Mouse (Mus musculus) gonadal fat pad, adult 2 months (tissue): ENCODE results near the gene Rab11fip3. TPM values are rescaled to one million over a fixed set of nuclear protein-coding genes. Genes with fewer than 3 reads are reported as not detected.

Source experiments
- DNase-seq: peaks from one replicate; pipeline ENCODE4 v3.0.0-alpha.2; 2012; ENCODE audit warnings: low read depth
- polyA plus RNA-seq: library from polyadenylated mRNA; depleted of rRNA; stranded (reverse); fragments of >200 nt; gene quantifications from 2 replicates; pipeline ENCODE4 v1.2.3, GENCODE M21; 2012

Gene Rab11fip3
- polyA plus RNA-seq, 1 experiment = 29.9 TPM

- no peak for DNase-seq
Observed at GRCm38 (mm10) chr17:25992274-25992673, 77.1 kb downstream of the Rab11fip3 start.

GRCm38 (mm10) chr17:25990331-25990730, 79.0 kb downstream of the Rab11fip3 start:
- no peak for DNase-seq

- peak; percentile 66 for DNase-seq
Observed at GRCm38 (mm10) chr17:25985306-25986294, 83.8 kb downstream of the Rab11fip3 start, which contains the start of gene Capn15. Capn15 (minus strand) TSS chr17:25985796.

GRCm38 (mm10) chr17:25984556-25985305, 84.6 kb downstream of the Rab11fip3 start:
- no peak for DNase-seq

GRCm38 (mm10) chr17:25984066-25984465, 85.3 kb downstream of the Rab11fip3 start:
- DNase-seq = no peak

GRCm38 (mm10) chr17:25982913-25983312, 86.4 kb downstream of the Rab11fip3 start:
- DNase-seq = no peak

- DNase-seq = peak; percentile 65
Observed at GRCm38 (mm10) chr17:25980854-25981253, 88.5 kb downstream of the Rab11fip3 start.

- no peak for DNase-seq
Observed at GRCm38 (mm10) chr17:25979829-25980738, 89.3 kb downstream of the Rab11fip3 start.

GRCm38 (mm10) chr17:25970954-25971707, 98.2 kb downstream of the Rab11fip3 start:
- no peak for DNase-seq

- no peak for DNase-seq
Observed at GRCm38 (mm10) chr17:25970448-25970847, 98.9 kb downstream of the Rab11fip3 start.

- DNase-seq = no peak
Observed at GRCm38 (mm10) chr17:25968176-25968575, 101.2 kb downstream of the Rab11fip3 start.

GRCm38 (mm10) chr17:25967652-25968051, 101.7 kb downstream of the Rab11fip3 start:
- no peak for DNase-seq

- DNase-seq = no peak
Observed at GRCm38 (mm10) chr17:25964271-25964670, 105.1 kb downstream of the Rab11fip3 start.

- no peak for DNase-seq
Observed at GRCm38 (mm10) chr17:25962413-25962905, 106.9 kb downstream of the Rab11fip3 start.

GRCm38 (mm10) chr17:25961566-25961965, 107.8 kb downstream of the Rab11fip3 start:
- no peak for DNase-seq

GRCm38 (mm10) chr17:25959630-25960467, 109.5 kb downstream of the Rab11fip3 start:
- no peak for DNase-seq

GRCm38 (mm10) chr17:25958771-25959494, 110.4 kb downstream of the Rab11fip3 start:
- no peak for DNase-seq

GRCm38 (mm10) chr17:25957586-25958051, 111.7 kb downstream of the Rab11fip3 start:
- DNase-seq = no peak

GRCm38 (mm10) chr17:25956631-25957030, 112.7 kb downstream of the Rab11fip3 start:
- no peak for DNase-seq
